Mouse (Mus musculus) B cell, adult 67 days (primary cell): ENCODE data around the gene Cib2. TPM values are rescaled to one million over a fixed set of nuclear protein-coding genes. Genes with fewer than 3 reads are reported as not detected.

Source experiments
- total RNA-seq, 2 experiments: library from RNA; stranded (reverse); gene quantifications; 4 replicates each; pipeline ENCODE4 v1.2.4; 2023

Cib2 gene
- total RNA-seq = 1 to 10 TPM; 1.9 to 2.5 TPM

GRCm38 (mm10) chr9:54559771-54560471, at the start of gene Cib2:
Cib2 (minus strand) TSS chr9:54560218.

GRCm38 (mm10) chr9:54586199-54587061, 26.4 kb upstream of the Cib2 start, which contains the start of gene Idh3a:
Idh3a (plus strand) TSS chr9:54586334.

DNA sequence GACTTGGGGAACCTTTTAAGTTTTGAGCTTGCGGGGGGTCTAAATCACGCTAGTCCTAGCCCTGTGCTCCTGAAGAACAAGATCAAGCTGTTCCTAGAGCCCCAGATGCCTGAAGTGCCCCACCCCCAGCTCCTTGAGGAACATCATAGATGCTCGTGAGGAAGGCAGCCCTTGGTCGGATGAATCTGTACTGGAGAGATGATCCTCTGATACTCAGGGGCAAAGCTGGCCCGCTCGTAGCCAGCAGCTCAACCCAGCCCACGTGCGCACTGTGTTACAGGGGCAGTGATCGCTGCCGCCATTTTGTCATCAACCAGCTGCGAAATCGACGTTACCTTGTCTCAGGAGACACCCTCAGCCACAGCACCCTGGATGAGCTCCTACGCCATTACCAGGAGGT, 21.3 kb downstream of the Cib2 start, which contains the start of gene Sh2d7:
Gene Sh2d7, plus strand, starts transcription at position 301 of the 400 bp plus-strand sequence.

GRCm38 (mm10) chr9:54501453-54502110, 58.4 kb downstream of the Cib2 start, which contains the start of gene Dmxl2:
Dmxl2 (minus strand) TSS chr9:54501626.

Other genes with a start within 250 kb of the Cib2 start
- under 1 TPM; 0.33 to 0.52 TPM for gene Dmxl2, start 58.6 kb downstream of the Cib2 start, total RNA-seq
- not detected for gene Sh2d7, start 21.2 kb downstream of the Cib2 start, total RNA-seq
- gene Idh3a, start 26.1 kb upstream of the Cib2 start, total RNA-seq = 10 to 100 TPM; 33.0 to 44.5 TPM
- under 1 TPM; 0.17 to 0.39 TPM for gene Acsbg1, start 101.7 kb upstream of the Cib2 start, total RNA-seq
- gene Dnaja4, start 138.7 kb upstream of the Cib2 start, total RNA-seq = 1 to 10 TPM; 1.5 to 1.9 TPM
- 10 to 100 TPM; 53.3 to 55.1 TPM for gene Wdr61, start 174.3 kb upstream of the Cib2 start, total RNA-seq
- not detected for gene Crabp1, start 204.5 kb upstream of the Cib2 start, total RNA-seq